Mouse (Mus musculus) ES-Bruce4 (cell line): Measurements from ENCODE around the gene Klc1.

Source experiments
- CTCF ChIP-seq: IDR thresholded peaks from one replicate; pipeline ENCODE4 v1.8.1; 2011; ENCODE audit warnings: low read depth, low read length
- EP300 ChIP-seq: IDR thresholded peaks from 2 replicates; pipeline ENCODE4 v1.6.1; 2011; ENCODE audit warnings: low read depth, low read length; ENCODE audit not compliant: insufficient read depth
- POLR2A ChIP-seq: IDR thresholded peaks from one replicate; pipeline ENCODE4 v1.8.1; 2011; ENCODE audit warnings: low read length; ENCODE audit not compliant: insufficient read depth

DNA sequence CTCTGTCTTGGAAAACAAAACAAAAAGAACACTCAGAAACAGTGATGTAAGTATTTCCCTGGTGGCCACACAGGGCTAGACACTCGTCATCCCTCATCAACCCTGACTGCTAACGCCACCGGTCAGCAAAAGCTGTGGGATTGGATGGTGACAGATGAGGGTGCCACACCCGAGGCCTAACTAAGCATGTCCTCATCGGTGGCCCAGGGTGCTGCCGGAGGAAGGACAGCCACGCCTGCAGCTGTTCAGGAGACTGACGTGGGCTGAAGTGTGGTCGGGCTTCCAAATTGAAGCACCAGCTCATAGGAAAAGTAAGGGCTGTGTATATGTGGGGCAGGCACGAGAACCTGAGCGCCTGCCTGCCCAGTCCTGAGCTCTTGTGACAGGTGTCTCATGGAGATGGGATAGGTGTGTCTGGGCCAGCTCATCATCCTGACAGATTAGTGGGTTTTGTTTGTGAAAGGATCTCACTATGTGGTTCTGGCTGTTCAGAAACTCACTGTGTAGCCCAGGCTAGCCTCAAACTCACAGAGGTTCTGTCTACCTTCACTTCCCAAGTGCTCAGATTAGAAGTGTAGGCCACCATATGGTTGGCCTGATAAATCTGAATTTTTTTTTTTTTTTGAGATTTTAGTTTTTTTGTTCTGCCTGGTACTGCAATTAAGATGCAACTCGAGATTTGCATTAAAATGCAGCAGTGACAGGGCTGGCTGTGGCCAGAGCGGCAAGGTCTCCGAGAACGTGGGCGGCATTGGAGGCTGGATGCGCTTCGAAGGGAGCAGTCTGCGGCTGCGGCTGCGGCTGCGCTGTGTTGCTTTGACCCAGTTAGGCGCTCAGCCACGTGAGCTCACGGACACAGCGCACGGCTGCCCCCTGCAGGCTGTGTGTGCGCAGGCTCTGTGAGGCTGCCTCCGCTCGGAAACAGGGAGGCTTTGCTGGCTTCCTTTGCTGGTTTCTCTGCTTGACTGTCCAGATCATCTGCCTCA is 26.5 kb upstream of the Klc1 start:
- TF ChIP-seq CTCF = peak; percentile 92
- no peak for TF ChIP-seq POLR2A
- TF ChIP-seq EP300 = no peak
